Mouse (Mus musculus) retina, embryonic 14.5 days (tissue): ENCODE data around the gene Zbtb38.

Experiments used
- DNase-seq: peaks from one replicate; pipeline ENCODE4 v3.0.0-alpha.2; 2015; ENCODE audit warnings: low spot score

The Zbtb38 gene

DNA sequence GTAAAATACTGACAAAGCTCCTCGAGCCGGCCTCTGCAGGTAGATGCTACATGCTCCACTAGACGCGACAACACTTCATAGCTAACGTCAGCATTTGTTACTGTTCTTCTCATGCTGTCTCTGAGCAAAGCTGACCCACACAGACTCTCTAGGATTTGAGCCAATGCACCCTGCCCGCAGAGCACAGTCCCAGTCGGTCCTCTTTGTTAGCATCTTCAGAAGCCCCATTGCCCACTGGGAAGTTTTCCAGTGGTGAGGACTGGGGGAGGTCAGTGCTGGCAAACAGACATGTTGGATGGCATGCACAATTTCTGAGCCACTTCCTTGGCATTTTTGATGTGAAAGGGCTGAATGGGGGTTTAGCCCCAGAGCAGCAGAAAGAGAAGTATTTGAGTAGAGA is 113.2 kb downstream of the Zbtb38 start:
- no peak for DNase-seq

- DNase-seq: no peak
These were observed 114.1 kb downstream of the Zbtb38 start for GRCm38 (mm10) chr9:96638508-96638907.

DNA sequence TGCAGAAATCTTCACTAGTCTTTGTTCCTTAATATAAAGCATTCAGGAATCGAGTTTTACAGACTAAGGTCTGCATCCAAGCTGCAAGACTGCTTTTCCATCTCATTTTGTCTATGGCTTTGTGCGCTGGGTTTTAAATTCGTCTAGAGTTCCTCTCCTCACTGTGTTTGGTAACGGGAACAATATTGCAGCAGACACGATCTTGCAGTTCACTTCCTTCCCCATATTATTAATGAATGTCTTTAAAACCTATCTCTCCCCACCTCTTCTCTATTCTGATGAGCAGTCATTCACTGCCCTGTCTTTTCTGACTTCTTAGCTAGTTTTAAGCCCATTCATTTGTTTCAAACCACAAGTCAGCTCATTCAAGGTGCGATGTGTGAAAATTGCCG is 115.5 kb downstream of the Zbtb38 start:
- DNase-seq: no peak

GRCm38 (mm10) chr9:96636423-96637156 is 116.0 kb downstream of the Zbtb38 start:
- no peak for DNase-seq

DNA sequence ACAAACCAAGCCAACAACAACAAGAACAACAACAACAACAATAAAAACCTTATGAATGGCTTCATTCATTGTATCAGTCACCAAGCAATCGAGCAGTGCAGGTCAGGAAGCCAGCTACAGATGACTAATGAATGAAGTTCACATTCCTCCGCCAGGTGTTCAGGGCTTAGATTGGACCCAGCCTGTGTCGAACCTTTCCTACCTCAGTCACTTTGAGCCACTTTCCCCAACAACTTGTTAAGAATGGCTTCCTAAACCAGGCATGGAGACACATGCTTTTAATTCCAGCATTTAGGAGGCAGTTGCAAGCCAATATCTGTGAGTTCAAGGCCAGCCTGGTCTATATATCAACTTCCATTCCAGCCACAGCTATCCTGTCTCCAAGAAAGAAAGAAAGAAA is 116.7 kb downstream of the Zbtb38 start:
- DNase-seq: no peak

DNA sequence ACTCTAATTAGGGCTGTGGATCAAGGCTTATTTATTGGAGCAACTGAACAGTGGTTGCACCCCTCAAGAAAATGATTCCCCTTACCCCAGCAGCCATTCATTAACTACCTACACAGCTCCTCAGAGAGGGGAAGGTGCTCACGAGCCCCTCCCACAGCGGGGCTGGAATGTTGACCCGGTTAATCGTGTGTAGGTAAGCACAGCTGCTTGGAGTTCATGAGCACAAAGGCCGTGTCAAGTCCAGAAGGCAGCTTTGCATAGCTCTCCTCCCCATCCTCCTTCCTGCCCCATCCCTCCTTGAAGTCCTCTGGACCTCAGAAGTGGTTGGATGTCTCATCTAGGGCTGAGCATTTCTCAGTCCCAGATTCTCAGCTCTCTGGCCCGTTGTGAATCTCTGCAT is 117.5 kb downstream of the Zbtb38 start:
- DNase-seq: no peak

- DNase-seq: no peak
These were observed 118.9 kb downstream of the Zbtb38 start for GRCm38 (mm10) chr9:96633771-96634170.
